Mouse (Mus musculus) gastrocnemius, postnatal 14 days (tissue): Measurements from ENCODE around the gene Slc35g1. TPM values are rescaled to one million over a fixed set of nuclear protein-coding genes. Genes with fewer than 3 reads are reported as not detected.
"Not testable (repeated sequence)": the region's sequence is repeated elsewhere in the genome, so short reads cannot be mapped to it uniquely, and the experiment has no call there.

Source experiments
- DNase-seq: peaks from one replicate; pipeline ENCODE4 v3.0.0; 2021; ENCODE audit warnings: mixed read lengths
- intact Hi-C: fragments of 180-260 bp; cut with DNase I; formaldehyde crosslinking; loops from one replicate; pipeline ENCODE4 v1.15.1; 2025; ENCODE audit warnings: low total_unique reads
- total RNA-seq, 2 experiments: library from RNA; stranded (reverse); gene quantifications; 2 replicates each; pipeline ENCODE4 v1.2.3; 2021

Slc35g1 gene
- total RNA-seq, 2 experiments from 2014 or later, result 1.3 to 1.4 TPM

- intact Hi-C loops, result no loop called here
Observed at GRCm38 (mm10) chr19:38373371-38373770, 22.4 kb upstream of the Slc35g1 start.

GRCm38 (mm10) chr19:38383769-38384168 lies 12.0 kb upstream of the Slc35g1 start:
- DNase-seq, result no peak
- intact Hi-C loops, result no loop called here

More at GRCm38 (mm10) chr19:38373371-38373770, 22.4 kb upstream of the Slc35g1 start:
- DNase-seq, result no peak

GRCm38 (mm10) chr19:38387021-38387420 lies 8.8 kb upstream of the Slc35g1 start:
- intact Hi-C loops, result not testable (repeated sequence)

GRCm38 (mm10) chr19:38387835-38388234 lies 7.9 kb upstream of the Slc35g1 start:
- intact Hi-C loops, result no loop called here
- DNase-seq, result no peak

More at GRCm38 (mm10) chr19:38387021-38387420, 8.8 kb upstream of the Slc35g1 start:
- not testable (repeated sequence) for DNase-seq

- intact Hi-C loops, result no loop called here
- no peak for DNase-seq
Observed at GRCm38 (mm10) chr19:38396633-38396970, 822 bp downstream of the Slc35g1 start.

GRCm38 (mm10) chr19:38397004-38397403 lies 1.2 kb downstream of the Slc35g1 start:
- no peak for DNase-seq
- intact Hi-C loops, result no loop called here

GRCm38 (mm10) chr19:38398966-38399365 lies 3.2 kb downstream of the Slc35g1 start:
- intact Hi-C loops, result no loop called here
- no peak for DNase-seq

GRCm38 (mm10) chr19:38400851-38401250 lies 5.1 kb downstream of the Slc35g1 start:
- intact Hi-C loops, result no loop called here
- no peak for DNase-seq

- DNase-seq, result no peak
- intact Hi-C loops, result no loop called here
Observed at GRCm38 (mm10) chr19:38401416-38401815, 5.6 kb downstream of the Slc35g1 start.

GRCm38 (mm10) chr19:38410357-38411056 lies 14.7 kb downstream of the Slc35g1 start:
- DNase-seq, result no peak
- intact Hi-C loops, result no loop called here

GRCm38 (mm10) chr19:38413861-38414260 lies 18.1 kb downstream of the Slc35g1 start:
- DNase-seq, result no peak
- intact Hi-C loops, result no loop called here

- DNase-seq, result no peak
- intact Hi-C loops, result no loop called here
Observed at GRCm38 (mm10) chr19:38418819-38419423, 23.1 kb downstream of the Slc35g1 start.

GRCm38 (mm10) chr19:38420751-38421295 lies 25.0 kb downstream of the Slc35g1 start:
- intact Hi-C loops, result loop anchor here (10.0 kb wide), 3 partner anchors 294 to 494 kb away; no protein-coding TSS in a partner anchor
- DNase-seq, result no peak

GRCm38 (mm10) chr19:38421436-38421835 lies 25.7 kb downstream of the Slc35g1 start:
- DNase-seq, result no peak
- intact Hi-C loops, result loop anchor here (10.0 kb wide), 3 partner anchors 293 to 493 kb away; no protein-coding TSS in a partner anchor

- no peak for DNase-seq
- intact Hi-C loops, result loop anchor here (10.0 kb wide), 3 partner anchors 292 to 492 kb away; no protein-coding TSS in a partner anchor
Observed at GRCm38 (mm10) chr19:38422926-38423325, 27.1 kb downstream of the Slc35g1 start.

- intact Hi-C loops, result loop anchor here (10.0 kb wide), 3 partner anchors 291 to 491 kb away; no protein-coding TSS in a partner anchor
- DNase-seq, result no peak
Observed at GRCm38 (mm10) chr19:38423884-38424283, 28.1 kb downstream of the Slc35g1 start.

- intact Hi-C loops, result loop anchor here (10.0 kb wide), 3 partner anchors 290 to 490 kb away; no protein-coding TSS in a partner anchor
Observed at GRCm38 (mm10) chr19:38424581-38424980, 28.8 kb downstream of the Slc35g1 start.

GRCm38 (mm10) chr19:38429269-38429668 lies 33.5 kb downstream of the Slc35g1 start:
- intact Hi-C loops, result loop anchor here (10.0 kb wide), 3 partner anchors 286 to 486 kb away; no protein-coding TSS in a partner anchor
- no peak for DNase-seq

More at GRCm38 (mm10) chr19:38424581-38424980, 28.8 kb downstream of the Slc35g1 start:
- DNase-seq, result no peak

GRCm38 (mm10) chr19:38430475-38430874 lies 34.7 kb downstream of the Slc35g1 start:
- intact Hi-C loops, result no loop called here
- DNase-seq, result no peak

- DNase-seq, result no peak
- intact Hi-C loops, result no loop called here
Observed at GRCm38 (mm10) chr19:38431326-38431725, 35.5 kb downstream of the Slc35g1 start.
